Mouse (Mus musculus) thymus, postnatal 0 days (tissue): ENCODE results near the gene Kcnq2. TPM values are rescaled to one million over a fixed set of nuclear protein-coding genes. Genes with fewer than 3 reads are reported as not detected.
A peak's percentile ranks its signal among the peaks of the same experiment; 100 is the strongest.

Source experiments
- DNase-seq: peaks from one replicate; pipeline ENCODE4 v3.0.0-alpha.2; 2015; ENCODE audit warnings: low spot score
- polyA plus RNA-seq: library from polyadenylated mRNA; unstranded; fragments of >200 nt; fragmentation: Nextera tagmentation; extraction: Ambion mirVana; gene quantifications from 2 replicates; pipeline ENCODE4 v1.2.1, GENCODE M21; 2015

Kcnq2 gene
- polyA plus RNA-seq, 1 experiment from 2014 or later: 0.07 TPM

- no peak for DNase-seq
Observed at GRCm38 (mm10) chr2:181104111-181104510, 31.0 kb downstream of the Kcnq2 start.

- DNase-seq: no peak
Observed at GRCm38 (mm10) chr2:181102161-181102560, 32.9 kb downstream of the Kcnq2 start.

GRCm38 (mm10) chr2:181101626-181102025 lies 33.5 kb downstream of the Kcnq2 start:
- DNase-seq: no peak

GRCm38 (mm10) chr2:181100087-181100486 lies 35.0 kb downstream of the Kcnq2 start:
- DNase-seq: no peak

GRCm38 (mm10) chr2:181090123-181090522 lies 45.0 kb downstream of the Kcnq2 start:
- no peak for DNase-seq

GRCm38 (mm10) chr2:181084997-181085396 lies 50.1 kb downstream of the Kcnq2 start:
- DNase-seq: no peak

- DNase-seq: no peak
Observed at GRCm38 (mm10) chr2:181083945-181084344, 51.2 kb downstream of the Kcnq2 start.

- no peak for DNase-seq
Observed at GRCm38 (mm10) chr2:181080886-181081285, 54.2 kb downstream of the Kcnq2 start.

- DNase-seq: no peak
Observed at GRCm38 (mm10) chr2:181079518-181079917, 55.6 kb downstream of the Kcnq2 start.

- DNase-seq: no peak
Observed at GRCm38 (mm10) chr2:181078908-181079307, 56.2 kb downstream of the Kcnq2 start.

GRCm38 (mm10) chr2:181075501-181075900 lies 59.6 kb downstream of the Kcnq2 start:
- DNase-seq: no peak

GRCm38 (mm10) chr2:181072403-181072714 lies 62.7 kb downstream of the Kcnq2 start:
- DNase-seq: no peak

- peak; percentile 58 for DNase-seq
Observed at GRCm38 (mm10) chr2:181071706-181072402, 63.2 kb downstream of the Kcnq2 start.

GRCm38 (mm10) chr2:181070136-181070535 lies 65.0 kb downstream of the Kcnq2 start:
- no peak for DNase-seq

- no peak for DNase-seq
Observed at GRCm38 (mm10) chr2:181068499-181068898, 66.6 kb downstream of the Kcnq2 start.

GRCm38 (mm10) chr2:181065827-181066226 lies 69.3 kb downstream of the Kcnq2 start:
- DNase-seq: no peak

GRCm38 (mm10) chr2:181060127-181060526 lies 75.0 kb downstream of the Kcnq2 start:
- DNase-seq: peak; percentile 53

- no peak for DNase-seq
Observed at GRCm38 (mm10) chr2:181058193-181058592, 76.9 kb downstream of the Kcnq2 start.

GRCm38 (mm10) chr2:181057341-181057740 lies 77.8 kb downstream of the Kcnq2 start:
- no peak for DNase-seq

GRCm38 (mm10) chr2:181052171-181052570 lies 82.9 kb downstream of the Kcnq2 start:
- DNase-seq: no peak

- DNase-seq: no peak
Observed at GRCm38 (mm10) chr2:181048986-181049385, 86.1 kb downstream of the Kcnq2 start.

- DNase-seq: no peak
Observed at GRCm38 (mm10) chr2:181048252-181048945, 86.7 kb downstream of the Kcnq2 start.

- DNase-seq: no peak
Observed at GRCm38 (mm10) chr2:181044001-181044400, 91.1 kb downstream of the Kcnq2 start.
